Mouse (Mus musculus) liver, embryonic 14.5 days (tissue): ENCODE measurements at regions not wholly inside any gene's neighbourhood (a gene's known extent, or its start where the extent isn't known, plus 50 kb on each side); places are given as distances from the start of the nearest gene placed in this dataset.

Experiments used
- CTCF ChIP-seq: IDR thresholded peaks from 2 replicates; pipeline ENCODE4 v1.5.1; 2016; ENCODE audit warnings: antibody characterized with exemption, low read depth, control low read depth
- EP300 ChIP-seq: IDR thresholded peaks from 2 replicates; pipeline ENCODE4 v1.6.1; 2016; ENCODE audit warnings: antibody characterized with exemption, low read depth

DNA sequence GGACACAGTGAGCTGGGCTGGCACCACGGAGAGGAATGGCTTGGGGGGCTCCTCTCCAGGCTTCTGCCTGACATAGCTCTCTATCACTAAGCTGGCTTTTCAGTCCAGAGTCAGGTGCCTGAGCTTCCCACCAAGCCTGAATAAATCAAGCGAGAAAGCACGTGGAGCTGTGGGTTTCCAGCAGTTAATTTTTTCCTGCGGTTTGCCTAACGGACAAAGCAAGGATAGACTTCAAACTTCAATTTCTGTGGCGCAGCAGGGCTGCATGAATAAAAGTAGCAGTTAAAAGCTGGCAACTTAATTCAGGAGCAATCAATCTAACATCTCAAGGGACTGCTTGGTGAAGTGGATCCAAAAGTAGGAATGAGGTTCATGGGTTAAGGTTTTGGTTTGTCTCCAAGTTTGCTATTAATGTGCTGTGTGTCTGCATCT lies 317.1 kb upstream of the Rnaseh2b start:
- TF ChIP-seq CTCF: no peak
- no peak for TF ChIP-seq EP300
